Mouse (Mus musculus): ENCODE measurements around the gene Pdzd2. TPM values are rescaled to one million over a fixed set of nuclear protein-coding genes. Genes with fewer than 3 reads are reported as not detected.

The Pdzd2 gene
- polyA plus RNA-seq, 1 experiment: 4.2 TPM

DNA sequence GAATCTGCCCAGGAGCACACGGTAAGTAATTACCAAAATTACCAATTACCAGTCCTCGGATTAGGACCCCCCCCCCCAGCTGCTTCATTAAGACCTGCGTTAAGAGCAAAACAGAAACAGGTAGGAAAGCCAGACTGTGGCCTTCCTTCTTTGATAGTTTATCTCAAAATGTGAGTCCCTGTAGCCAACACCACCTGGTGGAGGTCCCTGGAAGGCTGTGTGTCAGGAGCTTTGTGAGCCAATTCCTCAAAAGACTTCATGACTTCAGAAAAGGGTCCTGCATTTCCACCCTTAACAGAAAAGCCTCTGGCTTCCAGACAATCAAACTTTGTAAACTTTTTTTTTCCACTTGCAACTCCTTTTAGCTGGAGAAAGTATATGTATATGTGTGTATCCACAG lies 188.8 kb downstream of the Pdzd2 start:
- peak; percentile 9 for DNase-seq
- 73% methylated on average over 3 of the region's 3 CpGs for WGBS
- H3K27ac ChIP-seq (ENCODE audit: control insufficient read depth, insufficient read depth, low read length): no peak overlapping the region
- no peak for TF ChIP-seq POLR2A (IDR thresholded peaks at IDR 0.05; ENCODE audit: control insufficient read depth, extremely low read depth, insufficient read depth, low read length, poor library complexity)
- H3K36me3 ChIP-seq (ENCODE audit: control insufficient read depth, insufficient read depth, low read length): no peaks in the 10 kb centered on the region
- H3K4me3 ChIP-seq (ENCODE audit: control insufficient read depth, insufficient read depth, low read length): no peak overlapping the region
- H3K4me1 ChIP-seq (replicated peaks; ENCODE audit: control insufficient read depth, insufficient read depth, low read length): peaks cover 12% of the 10 kb centered on the region
- H3K27me3 ChIP-seq (ENCODE audit: control insufficient read depth, insufficient read depth, low read length): no peaks in the 10 kb centered on the region

DNA sequence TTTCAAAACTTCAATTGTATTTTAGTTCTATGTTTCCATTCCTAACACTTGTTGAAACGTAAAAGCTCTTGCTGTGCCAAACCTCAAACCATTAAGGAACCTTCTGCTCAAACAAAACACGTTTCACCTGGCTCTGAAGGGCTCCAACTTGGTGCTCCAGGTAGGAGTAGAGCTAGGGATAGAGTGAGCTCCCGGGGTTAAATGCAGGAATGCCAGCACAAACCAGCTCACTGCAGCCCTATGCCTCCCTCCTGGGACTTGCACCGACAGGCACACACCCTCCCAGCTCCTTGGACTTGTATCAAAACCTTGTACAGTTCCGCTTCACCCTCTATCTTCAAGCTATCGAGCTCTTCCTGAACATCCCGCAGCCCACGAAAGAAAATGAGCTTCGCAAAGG lies 189.3 kb downstream of the Pdzd2 start:
- Histone ChIP-seq H3K4me3 (ENCODE audit: control insufficient read depth, insufficient read depth, low read length) (no peak overlapping the region), H3K27me3 (ENCODE audit: control insufficient read depth, insufficient read depth, low read length) (no peaks in the 10 kb centered on the region), H3K36me3 (ENCODE audit: control insufficient read depth, insufficient read depth, low read length) (no peaks in the 10 kb centered on the region), H3K27ac (ENCODE audit: control insufficient read depth, insufficient read depth, low read length) (no peak overlapping the region), H3K4me1 (replicated peaks; ENCODE audit: control insufficient read depth, insufficient read depth, low read length) (peaks cover 12% of the 10 kb centered on the region)
- TF ChIP-seq CTCF (IDR thresholded peaks at IDR 0.05; ENCODE audit: borderline replicate concordance, control insufficient read depth, extremely low read depth, insufficient read depth, low read length, poor library complexity) (no peak), POLR2A (IDR thresholded peaks at IDR 0.05; ENCODE audit: control insufficient read depth, extremely low read depth, insufficient read depth, low read length, poor library complexity) (no peak)
- no peak for DNase-seq
- 80% methylated on average over 9 of the region's 9 CpGs for WGBS

DNA sequence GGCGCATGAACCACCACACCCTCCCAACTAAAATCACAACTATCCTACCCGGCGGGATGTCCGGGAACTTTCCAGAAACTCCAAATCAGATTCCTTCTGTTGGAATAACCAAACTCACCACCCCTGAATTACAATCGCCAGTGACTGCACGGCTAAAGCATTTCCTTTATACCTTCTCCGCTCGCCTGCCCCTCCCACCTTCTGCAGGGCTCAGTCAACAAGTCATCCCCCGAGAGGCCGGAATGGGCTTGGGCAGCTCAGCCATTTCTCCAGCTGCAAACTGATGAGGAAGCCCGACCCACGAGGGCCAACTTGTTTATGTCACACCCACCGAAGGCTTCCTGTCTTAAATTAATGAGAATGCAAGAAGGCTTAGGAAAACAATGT lies 189.8 kb downstream of the Pdzd2 start:
- Histone ChIP-seq H3K4me1 (replicated peaks; ENCODE audit: control insufficient read depth, insufficient read depth, low read length) (peaks cover 12% of the 10 kb centered on the region), H3K27me3 (ENCODE audit: control insufficient read depth, insufficient read depth, low read length) (no peaks in the 10 kb centered on the region), H3K36me3 (ENCODE audit: control insufficient read depth, insufficient read depth, low read length) (no peaks in the 10 kb centered on the region), H3K27ac (ENCODE audit: control insufficient read depth, insufficient read depth, low read length) (no peak overlapping the region), H3K4me3 (ENCODE audit: control insufficient read depth, insufficient read depth, low read length) (peak overlapping the region; percentile 53)
- WGBS: 11% methylated on average over 13 of the region's 13 CpGs
- no peak for TF ChIP-seq CTCF (IDR thresholded peaks at IDR 0.05; ENCODE audit: borderline replicate concordance, control insufficient read depth, extremely low read depth, insufficient read depth, low read length, poor library complexity)
- TF ChIP-seq POLR2A (IDR thresholded peaks at IDR 0.05; ENCODE audit: control insufficient read depth, extremely low read depth, insufficient read depth, low read length, poor library complexity): no peak
- DNase-seq: peak; percentile 14

DNA sequence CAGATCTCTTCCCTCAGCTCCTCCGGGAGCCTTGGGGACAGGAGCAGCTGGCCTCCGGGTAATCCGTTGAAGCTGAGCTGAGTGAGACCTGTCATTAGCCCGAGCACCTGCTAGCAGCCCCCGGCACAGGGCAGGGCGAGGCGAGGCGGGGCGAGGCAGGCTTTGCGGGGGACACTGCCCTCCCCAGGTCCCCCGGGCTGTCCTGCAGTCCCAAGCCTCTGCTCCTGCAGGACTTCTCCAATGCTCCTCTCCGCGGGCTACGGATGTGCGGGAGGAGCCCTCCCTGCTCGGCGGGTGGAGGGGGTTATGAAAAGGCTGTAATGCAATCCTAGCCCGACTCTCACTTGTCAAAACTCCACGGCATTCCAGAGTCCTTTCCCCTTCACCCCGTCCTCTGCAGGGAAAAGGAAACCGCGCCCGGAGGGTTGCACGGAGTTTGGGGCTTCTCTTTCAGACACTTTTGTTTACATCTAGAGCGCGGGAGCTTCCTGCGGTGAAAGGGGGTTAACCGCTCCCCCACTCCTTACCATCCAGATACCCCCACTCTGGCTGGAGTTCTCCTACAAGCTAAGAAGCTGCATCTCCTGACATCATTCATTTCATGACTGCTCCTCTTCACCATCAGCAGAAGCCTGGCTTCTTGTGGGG lies 190.3 kb downstream of the Pdzd2 start:
- TF ChIP-seq POLR2A (IDR thresholded peaks at IDR 0.05; ENCODE audit: control insufficient read depth, extremely low read depth, insufficient read depth, low read length, poor library complexity) (0 out of 2 replicates have a peak, but pooled peaks have one; percentile 21), CTCF (IDR thresholded peaks at IDR 0.05; ENCODE audit: borderline replicate concordance, control insufficient read depth, extremely low read depth, insufficient read depth, low read length, poor library complexity) (no peak)
- DNase-seq: peak; percentile 27
- peaks cover 12% of the 10 kb centered on the region for H3K4me1 ChIP-seq (replicated peaks; ENCODE audit: control insufficient read depth, insufficient read depth, low read length)
- H3K27me3 ChIP-seq (ENCODE audit: control insufficient read depth, insufficient read depth, low read length): no peaks in the 10 kb centered on the region
- H3K27ac ChIP-seq (ENCODE audit: control insufficient read depth, insufficient read depth, low read length): no peak overlapping the region
- under 1% methylated on average over 28 of the region's 28 CpGs for WGBS
- H3K4me3 ChIP-seq (ENCODE audit: control insufficient read depth, insufficient read depth, low read length): peak overlapping the region; percentile 53
- H3K36me3 ChIP-seq (ENCODE audit: control insufficient read depth, insufficient read depth, low read length): no peaks in the 10 kb centered on the region

DNA sequence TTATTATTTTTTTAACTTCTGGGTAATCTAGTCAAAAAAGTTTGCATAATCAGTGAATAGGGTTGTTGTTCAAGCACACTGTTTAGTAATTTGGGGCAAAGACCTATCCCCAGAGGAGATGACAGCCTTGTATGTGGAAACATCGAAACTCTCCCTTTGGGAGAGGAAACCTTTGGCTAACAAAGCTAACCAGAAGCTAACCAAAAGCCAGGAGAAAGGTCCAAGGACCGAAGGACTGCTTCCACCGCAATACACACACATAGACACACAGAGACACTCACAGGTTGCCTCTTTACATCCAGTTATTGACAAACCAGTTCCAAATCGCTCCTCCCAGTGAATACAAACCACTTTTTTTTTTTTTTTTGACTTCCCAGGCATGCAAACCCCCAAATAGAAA lies 191.0 kb downstream of the Pdzd2 start:
- H3K4me3 ChIP-seq (ENCODE audit: control insufficient read depth, insufficient read depth, low read length): no peak overlapping the region
- WGBS: 49% methylated on average over 4 of the region's 4 CpGs
- H3K27me3 ChIP-seq (ENCODE audit: control insufficient read depth, insufficient read depth, low read length): no peaks in the 10 kb centered on the region
- no peaks in the 10 kb centered on the region for H3K36me3 ChIP-seq (ENCODE audit: control insufficient read depth, insufficient read depth, low read length)
- peaks cover 12% of the 10 kb centered on the region for H3K4me1 ChIP-seq (replicated peaks; ENCODE audit: control insufficient read depth, insufficient read depth, low read length)
- H3K27ac ChIP-seq (ENCODE audit: control insufficient read depth, insufficient read depth, low read length): no peak overlapping the region
- no peak for DNase-seq
- TF ChIP-seq POLR2A (IDR thresholded peaks at IDR 0.05; ENCODE audit: control insufficient read depth, extremely low read depth, insufficient read depth, low read length, poor library complexity): no peak
- no peak for TF ChIP-seq CTCF (IDR thresholded peaks at IDR 0.05; ENCODE audit: borderline replicate concordance, control insufficient read depth, extremely low read depth, insufficient read depth, low read length, poor library complexity)

DNA sequence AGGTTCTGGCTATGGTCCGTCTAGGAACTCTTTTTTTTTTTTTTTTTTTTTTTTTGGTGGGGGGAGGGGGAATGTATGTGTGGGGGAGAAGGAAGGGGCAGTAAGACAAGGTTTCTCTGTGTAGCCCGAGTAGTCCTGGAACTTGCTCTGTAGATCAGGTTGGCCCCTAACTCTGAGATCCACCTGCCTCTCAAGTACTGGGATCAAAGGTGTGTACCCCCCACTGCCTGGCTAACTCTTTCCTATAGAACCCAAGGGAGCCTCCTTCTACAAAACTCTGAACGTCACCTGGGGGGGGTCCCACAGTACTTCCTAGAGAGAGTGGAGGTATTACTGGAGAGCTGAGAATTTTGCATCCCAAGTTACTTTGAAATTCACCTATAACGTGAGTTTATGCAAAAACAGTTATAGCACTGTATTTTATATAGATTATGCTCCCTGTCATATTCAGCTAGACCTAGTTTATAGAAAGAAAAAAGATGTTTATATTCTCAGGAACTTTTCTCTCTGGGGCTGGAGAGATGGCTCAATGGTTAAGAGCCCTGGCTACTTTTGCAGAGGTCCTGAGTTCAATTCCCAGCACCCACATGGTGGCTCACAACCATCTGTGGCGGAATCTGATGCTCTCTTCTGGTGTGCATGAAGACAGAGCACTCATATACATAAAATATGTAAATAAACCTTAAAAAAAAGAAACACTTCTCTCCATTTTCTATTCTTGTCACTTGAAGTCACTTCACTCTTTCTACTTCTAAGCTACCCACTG lies 191.9 kb downstream of the Pdzd2 start:
- no peak for TF ChIP-seq CTCF (IDR thresholded peaks at IDR 0.05; ENCODE audit: borderline replicate concordance, control insufficient read depth, extremely low read depth, insufficient read depth, low read length, poor library complexity)
- no peak for TF ChIP-seq POLR2A (IDR thresholded peaks at IDR 0.05; ENCODE audit: control insufficient read depth, extremely low read depth, insufficient read depth, low read length, poor library complexity)
- Histone ChIP-seq H3K4me1 (replicated peaks; ENCODE audit: control insufficient read depth, insufficient read depth, low read length) (peaks cover 12% of the 10 kb centered on the region), H3K27me3 (ENCODE audit: control insufficient read depth, insufficient read depth, low read length) (no peaks in the 10 kb centered on the region), H3K27ac (ENCODE audit: control insufficient read depth, insufficient read depth, low read length) (no peak overlapping the region), H3K4me3 (ENCODE audit: control insufficient read depth, insufficient read depth, low read length) (no peak overlapping the region), H3K36me3 (ENCODE audit: control insufficient read depth, insufficient read depth, low read length) (no peaks in the 10 kb centered on the region)
- DNase-seq: no peak
- 92% methylated on average over 5 of the region's 5 CpGs for WGBS
